Mouse (Mus musculus) cerebellum, adult 2 months (tissue): Measurements from ENCODE around the gene Carmil1. TPM values are rescaled to one million over a fixed set of nuclear protein-coding genes. Genes with fewer than 3 reads are reported as not detected.

Source experiments
- DNase-seq, 2 experiments: peaks; one replicate each; pipeline ENCODE4 v3.0.0; 2021
- H3K27ac ChIP-seq: fragments of 200-500 bp; 2 replicates; pipeline ENCODE4 v1.5.1; 2012; ENCODE audit warnings: low read length, control low read depth, inconsistent platforms; ENCODE audit not compliant: insufficient read depth
- H3K27me3 ChIP-seq: fragments of 200-500 bp; 2 replicates; pipeline ENCODE4 v1.6.1; 2012; ENCODE audit warnings: inconsistent platforms, mild to moderate bottlenecking, low read length, moderate library complexity; ENCODE audit not compliant: control insufficient read depth, insufficient read depth
- H3K4me1 ChIP-seq: fragments of 200-500 bp; 2 replicates; pipeline ENCODE4 v1.6.1; 2011; ENCODE audit warnings: low read length; ENCODE audit not compliant: control insufficient read depth, insufficient read depth
- H3K4me3 ChIP-seq: fragments of 200-500 bp; replicated peaks from 2 replicates; pipeline ENCODE3; 2011; ENCODE audit warnings: mild to moderate bottlenecking, low read depth, low read length, control low read depth; ENCODE audit not compliant: insufficient read depth
- CTCF ChIP-seq: fragments of 200-500 bp; IDR thresholded peaks from 2 replicates; pipeline ENCODE4 v1.5.1; 2011; ENCODE audit warnings: low read depth, mild to moderate bottlenecking, control low read depth, low read length, moderate library complexity, borderline replicate concordance; ENCODE audit not compliant: insufficient read depth
- POLR2A ChIP-seq: fragments of 200-500 bp; IDR thresholded peaks from 2 replicates; pipeline ENCODE4 v1.6.1; 2011; ENCODE audit warnings: low read length, control low read depth, borderline replicate concordance; ENCODE audit not compliant: insufficient read depth
- WGBS: fragments of 180-500 bp; shearing (Covaris S2); methylation state at CpG from one replicate; pipeline ENCODE4 v1.1.7; 2018; 5-methylcytosine and 5-hydroxymethylcytosine counted together
- polyA plus RNA-seq: library from polyadenylated mRNA; depleted of rRNA; stranded (reverse); fragments of >200 nt; gene quantifications from 2 replicates; pipeline ENCODE4 v1.2.3, GENCODE M21; 2012

Gene Carmil1
- polyA plus RNA-seq, 1 experiment, result 24.8 TPM

DNA sequence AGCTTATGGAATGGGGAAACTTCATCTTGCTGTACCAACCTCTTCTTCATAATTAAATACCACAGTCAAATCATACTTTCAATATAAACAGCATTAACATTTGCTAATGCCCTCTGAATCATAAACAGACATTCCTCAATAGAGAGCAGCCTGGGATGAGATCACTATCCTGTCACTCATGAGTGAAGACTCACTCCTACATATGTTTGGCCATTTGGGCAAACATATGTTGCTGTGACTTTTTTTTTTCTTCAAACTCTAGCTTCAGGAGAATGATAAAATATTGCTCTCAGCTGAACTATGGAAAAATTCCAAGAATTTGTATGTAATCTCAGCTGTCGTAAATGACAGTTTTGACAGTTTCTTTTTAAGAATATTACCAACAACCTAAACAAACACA lies 110.9 kb downstream of the Carmil1 start:
- WGBS, result 26% methylated on average over 1 of the region's 1 CpGs
- no peaks in the 10 kb centered on the region for H3K27me3 ChIP-seq
- H3K27ac ChIP-seq, result no peak overlapping the region
- H3K4me1 ChIP-seq, result peaks cover 6% of the 10 kb centered on the region
- no peak overlapping the region for H3K4me3 ChIP-seq
- DNase-seq, result peak in 1 of 2 experiments; percentile 56
- TF ChIP-seq CTCF (no peak), POLR2A (no peak)

DNA sequence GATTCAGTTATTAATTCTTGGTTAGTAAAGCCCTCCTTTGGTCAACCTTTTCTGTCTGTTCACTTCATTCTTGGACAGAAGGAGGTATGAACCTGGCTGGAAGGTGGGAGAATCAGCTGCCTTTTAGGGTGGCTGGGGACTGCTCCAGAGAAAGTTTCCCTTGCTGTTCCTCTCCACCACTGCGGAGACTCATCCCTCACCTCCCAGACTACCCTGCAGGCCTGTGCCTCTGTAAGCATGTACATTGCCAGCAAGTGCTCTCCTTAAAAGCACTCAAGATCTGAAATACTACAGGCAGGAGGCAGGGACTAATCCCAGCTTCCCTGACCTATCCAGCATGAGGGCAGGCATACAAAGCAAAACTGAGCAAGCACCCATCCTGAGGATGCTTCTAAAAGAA lies 117.2 kb downstream of the Carmil1 start:
- WGBS, result 96% methylated on average over 1 of the region's 1 CpGs
- Histone ChIP-seq H3K27ac (no peak overlapping the region), H3K4me1 (no peaks in the 10 kb centered on the region), H3K4me3 (no peak overlapping the region), H3K27me3 (no peaks in the 10 kb centered on the region)
- no peak for TF ChIP-seq CTCF
- no peak for TF ChIP-seq POLR2A
- DNase-seq, result no peak

DNA sequence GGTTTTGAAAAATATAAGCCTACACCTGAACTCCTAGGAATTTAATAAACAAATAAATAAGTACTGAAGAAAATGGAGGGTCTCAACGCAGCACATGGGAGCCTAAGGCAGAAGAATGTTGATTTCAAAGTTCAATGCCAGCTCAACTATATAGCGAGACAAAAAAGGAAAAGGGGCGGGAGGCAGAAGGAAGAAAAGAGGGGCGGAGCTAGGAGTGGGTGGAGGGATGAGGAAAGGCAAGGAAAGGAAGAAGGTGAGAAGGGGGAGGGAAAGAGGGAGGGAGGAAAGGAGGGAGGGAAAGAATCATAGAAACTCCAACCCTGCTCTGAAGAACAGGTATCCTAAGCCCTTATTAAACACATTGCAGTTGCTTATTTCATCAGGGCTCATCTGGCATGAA lies 119.5 kb downstream of the Carmil1 start:
- Histone ChIP-seq H3K27me3 (no peaks in the 10 kb centered on the region), H3K4me1 (no peaks in the 10 kb centered on the region), H3K4me3 (no peak overlapping the region), H3K27ac (no peak overlapping the region)
- no peak for DNase-seq
- WGBS, result 90% methylated on average over 4 of the region's 4 CpGs
- TF ChIP-seq CTCF (no peak), POLR2A (no peak)

DNA sequence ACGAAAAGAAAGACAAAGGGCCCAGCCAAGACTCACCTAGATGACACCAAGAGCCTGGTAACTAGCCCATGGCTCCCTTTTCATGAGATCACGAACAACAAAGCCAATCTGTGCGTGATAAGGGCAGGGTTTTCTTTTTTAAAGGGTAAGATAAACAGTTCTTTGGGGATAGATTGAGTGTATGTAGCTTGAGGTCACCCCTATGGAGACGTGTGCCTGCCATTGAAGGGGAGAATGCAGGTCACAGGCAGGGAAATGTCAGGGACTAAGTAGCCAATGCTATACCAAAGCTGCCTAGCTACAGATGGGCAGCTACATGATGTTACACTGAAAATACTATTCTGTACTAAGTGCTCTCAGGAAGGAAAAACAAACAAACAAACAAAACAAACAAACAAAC lies 120.6 kb downstream of the Carmil1 start:
- no peaks in the 10 kb centered on the region for H3K27me3 ChIP-seq
- no peak overlapping the region for H3K4me3 ChIP-seq
- no peak overlapping the region for H3K27ac ChIP-seq
- DNase-seq, result no peak
- peaks cover under 1% of the 10 kb centered on the region; the same call in 1 of the 2 replicates for H3K4me1 ChIP-seq
- TF ChIP-seq CTCF (no peak), POLR2A (no peak)
- WGBS, result 93% methylated on average over 4 of the region's 4 CpGs

DNA sequence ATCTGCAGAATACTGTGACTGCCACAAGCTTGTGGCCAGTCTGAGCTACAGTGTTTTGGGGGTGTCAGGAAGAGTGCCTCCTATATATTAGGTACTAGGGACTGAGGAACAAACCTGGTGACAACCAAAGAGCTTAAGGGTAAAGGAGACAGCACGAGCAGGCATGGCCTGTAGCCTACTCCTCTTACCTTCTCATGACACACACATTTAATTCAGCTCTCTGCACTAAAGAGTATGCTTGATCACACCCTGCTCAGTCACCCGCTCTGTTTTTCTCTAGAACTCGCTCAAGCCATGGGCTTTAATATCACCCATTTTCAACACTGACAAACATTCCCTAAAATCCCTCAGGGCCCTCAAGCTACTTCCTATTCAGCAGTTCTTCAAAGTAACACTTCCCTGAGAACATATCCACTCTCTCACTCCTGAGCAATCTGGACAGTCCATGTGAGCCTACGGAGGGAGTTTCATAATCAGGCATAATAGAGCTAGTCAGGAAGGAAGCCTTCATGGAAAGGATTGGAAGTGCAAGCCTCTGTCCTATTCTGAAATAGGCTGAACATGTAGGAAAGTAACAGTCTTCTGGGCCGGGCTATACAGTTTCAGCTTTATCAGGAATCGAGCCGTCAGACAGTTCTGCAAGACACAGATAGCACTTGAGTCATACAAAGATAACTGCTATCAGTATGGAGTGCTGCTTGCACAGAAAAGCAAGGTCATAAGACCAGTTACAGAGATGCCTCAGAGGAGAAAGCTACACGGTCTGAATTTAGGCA lies 121.2 kb downstream of the Carmil1 start:
- no peak for TF ChIP-seq CTCF
- WGBS, result 92% methylated on average over 8 of the region's 8 CpGs
- no peak for DNase-seq

DNA sequence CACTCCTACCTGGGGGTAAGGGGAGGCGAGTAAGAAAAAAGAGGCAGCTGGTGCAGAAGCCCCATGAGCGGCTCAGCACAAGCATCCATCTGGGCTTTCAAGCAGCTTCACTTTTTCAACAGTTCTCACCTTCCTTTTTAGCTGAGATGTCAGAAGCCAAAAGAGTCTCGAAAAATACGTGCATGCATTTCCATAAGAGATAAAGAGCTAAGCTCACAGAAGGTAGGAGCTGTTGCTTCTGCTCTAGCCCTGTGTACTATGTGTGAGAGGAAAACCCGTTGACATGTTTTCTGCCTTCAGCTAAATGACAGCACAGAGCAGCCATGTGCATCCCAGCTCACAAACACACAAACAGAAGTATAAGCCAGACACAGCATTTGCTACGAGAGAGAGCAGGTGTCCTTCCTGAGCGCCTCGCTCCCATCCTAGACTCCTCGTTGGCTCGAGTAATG lies 123.0 kb downstream of the Carmil1 start:
- H3K27ac ChIP-seq, result no peak overlapping the region
- WGBS, result 91% methylated on average over 10 of the region's 10 CpGs
- H3K4me1 ChIP-seq, result peaks cover 6% of the 10 kb centered on the region; the same call in 1 of the 2 replicates
- no peak overlapping the region for H3K4me3 ChIP-seq
- H3K27me3 ChIP-seq, result no peaks in the 10 kb centered on the region
- no peak for TF ChIP-seq POLR2A
- TF ChIP-seq CTCF, result no peak
- no peak for DNase-seq

More for the DNA sequence above, 121.2 kb downstream of the Carmil1 start:
- peaks cover 6% of the 10 kb centered on the region; the same call in 1 of the 2 replicates for H3K4me1 ChIP-seq
- H3K27ac ChIP-seq, result no peak overlapping the region
- no peak overlapping the region for H3K4me3 ChIP-seq
- no peaks in the 10 kb centered on the region for H3K27me3 ChIP-seq

DNA sequence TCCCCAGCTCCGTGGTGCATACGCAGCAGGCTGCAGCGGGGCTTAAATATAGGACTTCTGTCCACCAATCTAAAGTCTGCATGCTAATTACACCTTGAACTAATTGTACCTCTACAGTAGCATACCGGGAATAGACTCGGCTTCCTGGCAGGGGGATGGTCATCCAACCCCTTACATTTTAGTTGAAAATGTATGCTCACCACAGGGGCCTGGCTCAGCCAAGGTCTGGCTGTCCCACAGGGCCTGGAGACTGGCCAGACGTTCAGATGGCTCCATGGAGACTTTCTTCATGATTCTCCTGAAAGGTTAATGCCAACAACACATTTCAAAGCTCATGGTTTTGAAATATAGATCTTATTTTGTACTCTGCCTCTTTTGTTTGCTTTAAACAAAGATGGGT lies 125.4 kb downstream of the Carmil1 start:
- peak; percentile 75 to 85 for DNase-seq
- TF ChIP-seq POLR2A (no peak), CTCF (no peak)
- no peak overlapping the region for H3K27ac ChIP-seq
- H3K4me1 ChIP-seq, result peaks cover 6% of the 10 kb centered on the region; the same call in 1 of the 2 replicates
- H3K4me3 ChIP-seq, result no peak overlapping the region
- 11% methylated on average over 6 of the region's 6 CpGs for WGBS
- no peaks in the 10 kb centered on the region for H3K27me3 ChIP-seq

DNA sequence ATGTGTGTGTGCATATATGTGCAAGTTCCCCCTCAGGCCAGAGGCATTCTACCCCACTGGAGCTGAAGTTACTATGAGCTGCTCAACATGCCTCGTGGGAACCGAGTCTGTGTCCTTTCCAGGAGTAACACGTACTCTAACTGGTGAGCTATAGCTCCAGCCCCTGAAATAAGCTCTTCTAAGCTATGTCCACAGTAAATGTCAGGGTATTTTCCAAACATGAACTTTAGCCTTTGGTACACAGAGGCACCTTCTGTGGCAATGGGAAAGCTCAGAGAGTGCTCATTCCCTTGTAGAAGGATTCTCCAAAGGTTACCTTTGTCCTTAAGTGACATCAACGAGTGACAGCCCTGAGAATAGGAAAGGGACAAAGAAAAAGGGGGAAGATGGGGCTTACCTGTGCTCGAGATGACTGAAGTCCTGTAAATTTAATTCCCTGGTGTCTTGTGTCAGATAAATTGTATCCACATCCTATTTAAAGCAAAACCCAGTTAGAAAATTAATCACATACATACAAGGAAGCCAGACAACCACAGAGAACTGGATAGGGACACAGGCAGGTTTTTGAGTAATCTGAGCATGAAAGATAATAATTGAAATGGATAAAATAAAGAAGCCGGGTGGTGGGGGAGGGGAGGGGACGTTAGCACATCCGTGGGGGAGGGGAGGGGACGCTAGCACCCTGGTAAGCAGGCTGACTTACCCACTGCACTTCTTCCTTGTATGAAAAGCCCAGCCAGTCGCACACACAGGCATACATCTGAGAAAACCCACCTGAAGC lies 126.1 kb downstream of the Carmil1 start:
- H3K27ac ChIP-seq, result no peak overlapping the region
- H3K4me3 ChIP-seq, result no peak overlapping the region
- TF ChIP-seq POLR2A (no peak), CTCF (no peak)
- no peaks in the 10 kb centered on the region for H3K27me3 ChIP-seq
- peaks cover 6% of the 10 kb centered on the region; the same call in 1 of the 2 replicates for H3K4me1 ChIP-seq
- DNase-seq, result no peak
- whole genome bisulfite sequencing, result 62% methylated on average over 10 of the region's 10 CpGs
